Mouse (Mus musculus): ENCODE results near the gene Lpp. TPM values are rescaled to one million over a fixed set of nuclear protein-coding genes. Genes with fewer than 3 reads are reported as not detected.

Gene Lpp
- polyA plus RNA-seq, 1 experiment from 2014 or later = 20.7 TPM

- no peaks in the 10 kb centered on the region for H3K4me1 ChIP-seq
- no peaks in the 10 kb centered on the region for H3K9me3 ChIP-seq
- ATAC-seq (ENCODE audit: low FRiP score, low read depth) = no peak
- no peak overlapping the region for H3K9ac ChIP-seq (replicated peaks)
- no peaks in the 10 kb centered on the region for H3K36me3 ChIP-seq
- no peak overlapping the region for H3K27ac ChIP-seq (replicated peaks)
- H3K27me3 ChIP-seq = no peaks in the 10 kb centered on the region
- H3K4me3 ChIP-seq = no peak overlapping the region
- no peak overlapping the region for H3K4me2 ChIP-seq (replicated peaks)
- 76% methylated on average over 6 of the region's 6 CpGs for WGBS
These were observed 498.1 kb downstream of the Lpp start for GRCm38 (mm10) chr16:24891453-24891852.

GRCm38 (mm10) chr16:24895160-24895559, 501.9 kb downstream of the Lpp start:
- no peak for ATAC-seq (ENCODE audit: low FRiP score, low read depth)
- Histone ChIP-seq H3K4me1 (peaks cover 2% of the 10 kb centered on the region; the same call in 1 of the 2 replicates), H3K27ac (replicated peaks) (no peak overlapping the region), H3K9me3 (no peaks in the 10 kb centered on the region), H3K4me2 (replicated peaks) (no peak overlapping the region), H3K27me3 (no peaks in the 10 kb centered on the region), H3K36me3 (no peaks in the 10 kb centered on the region), H3K4me3 (no peak overlapping the region), H3K9ac (replicated peaks) (no peak overlapping the region)
- WGBS = 77% methylated on average over 5 of the region's 5 CpGs

GRCm38 (mm10) chr16:24897641-24898040, 504.3 kb downstream of the Lpp start:
- no peak for ATAC-seq (ENCODE audit: low FRiP score, low read depth)
- 65% methylated on average over 3 of the region's 3 CpGs for WGBS
- no peak overlapping the region for H3K27ac ChIP-seq (replicated peaks)

DNA sequence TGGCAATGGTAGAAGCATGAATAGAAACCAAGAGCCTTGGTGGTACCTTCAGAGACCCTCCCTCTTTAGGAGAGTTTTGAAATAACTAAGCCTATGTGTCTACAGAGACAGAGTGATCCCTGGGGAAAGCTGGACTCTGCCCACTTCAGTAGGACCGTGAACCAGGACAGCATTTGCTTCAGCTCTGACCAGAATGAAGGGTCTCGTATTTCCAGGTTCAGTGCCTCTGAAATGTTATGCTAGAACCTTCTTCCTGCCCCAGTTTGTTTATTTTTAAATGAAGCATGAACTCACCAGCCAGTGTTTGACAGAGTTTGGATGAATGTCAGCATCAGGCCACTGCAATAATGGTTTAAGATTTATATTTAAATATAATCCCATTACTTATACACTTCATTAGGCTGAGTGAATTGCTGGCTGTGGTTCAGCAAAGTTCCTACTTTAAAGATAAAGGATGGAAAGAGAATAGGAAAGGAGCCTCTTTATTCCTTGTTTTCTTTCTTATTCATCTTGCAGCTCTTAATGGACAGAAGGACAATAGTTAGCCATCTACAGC, 507.0 kb downstream of the Lpp start:
- 28% methylated on average over 2 of the region's 2 CpGs for WGBS
- H3K4me3 ChIP-seq = no peak overlapping the region

More at GRCm38 (mm10) chr16:24897641-24898040, 504.3 kb downstream of the Lpp start:
- Histone ChIP-seq H3K4me3 (no peak overlapping the region), H3K36me3 (no peaks in the 10 kb centered on the region), H3K27me3 (no peaks in the 10 kb centered on the region), H3K4me2 (replicated peaks) (no peak overlapping the region), H3K4me1 (peaks cover 10% of the 10 kb centered on the region), H3K9ac (replicated peaks) (no peak overlapping the region), H3K9me3 (no peaks in the 10 kb centered on the region)

DNA sequence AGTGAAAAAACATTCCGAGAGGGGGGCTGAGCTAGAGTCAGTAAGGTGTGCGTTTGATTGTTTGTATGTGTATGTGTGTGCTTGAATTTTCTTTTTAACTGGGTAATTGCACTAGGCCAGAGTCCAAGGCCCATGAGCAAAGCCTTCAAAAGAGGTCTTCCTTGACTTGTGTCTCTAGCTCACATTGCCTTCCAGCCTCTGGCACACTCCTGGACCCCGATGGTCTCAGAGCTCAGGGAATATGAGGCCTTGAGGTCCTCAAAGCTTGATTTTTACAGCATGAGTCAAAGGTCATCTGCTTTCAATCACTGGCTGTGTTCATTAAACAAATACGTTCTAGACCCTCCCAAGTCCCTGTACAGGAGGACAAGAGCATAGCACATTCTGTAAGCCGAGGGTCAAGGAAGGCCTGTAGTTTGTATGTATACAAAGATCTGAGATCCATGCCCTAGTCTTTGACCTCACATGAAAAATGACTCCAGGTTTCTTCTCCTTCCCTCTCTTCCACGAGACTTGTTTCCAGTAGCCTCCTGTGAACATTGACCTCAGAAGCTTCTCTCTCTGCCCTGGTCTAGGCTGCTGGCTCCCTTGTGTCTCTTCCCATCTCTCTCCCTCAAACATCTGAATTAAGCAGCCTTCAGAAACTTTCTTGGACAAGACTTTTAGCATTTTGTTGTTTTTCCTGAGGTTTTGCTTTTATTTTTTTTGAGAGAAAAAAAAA, 508.0 kb downstream of the Lpp start:
- WGBS = 76% methylated on average over 6 of the region's 6 CpGs
- Histone ChIP-seq H3K4me1 (peaks cover 10% of the 10 kb centered on the region), H3K36me3 (no peaks in the 10 kb centered on the region), H3K9me3 (no peaks in the 10 kb centered on the region), H3K9ac (replicated peaks) (no peak overlapping the region), H3K4me2 (replicated peaks) (no peak overlapping the region), H3K4me3 (no peak overlapping the region), H3K27ac (replicated peaks) (no peak overlapping the region), H3K27me3 (no peaks in the 10 kb centered on the region)
- ATAC-seq (ENCODE audit: low FRiP score, low read depth) = no peak

More for the DNA sequence above, 507.0 kb downstream of the Lpp start:
- Histone ChIP-seq H3K27me3 (no peaks in the 10 kb centered on the region), H3K27ac (replicated peaks) (no peak overlapping the region), H3K36me3 (no peaks in the 10 kb centered on the region), H3K4me2 (replicated peaks) (no peak overlapping the region), H3K4me1 (peaks cover 10% of the 10 kb centered on the region), H3K9me3 (no peaks in the 10 kb centered on the region), H3K9ac (replicated peaks) (no peak overlapping the region)
- ATAC-seq (ENCODE audit: low FRiP score, low read depth) = no peak

DNA sequence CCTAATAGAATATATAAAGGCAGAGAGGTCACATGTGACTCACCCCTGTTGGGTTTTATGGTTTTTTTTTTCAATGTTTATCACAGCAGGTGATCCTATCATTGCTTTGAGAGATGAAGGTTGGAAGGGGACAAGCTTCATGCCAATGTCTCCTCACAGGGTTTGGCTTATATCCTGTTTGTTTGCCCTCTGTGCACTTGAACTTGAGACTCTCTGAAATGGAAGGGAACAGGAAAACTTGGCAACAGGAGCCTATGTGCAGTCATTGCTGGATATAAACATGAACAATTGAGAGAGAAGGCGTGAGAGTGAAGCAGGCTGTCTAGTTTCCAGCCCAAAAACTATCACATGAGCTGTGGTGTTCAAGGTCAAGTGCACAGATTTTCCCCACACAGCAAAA, 508.8 kb downstream of the Lpp start:
- no peaks in the 10 kb centered on the region for H3K27me3 ChIP-seq
- no peaks in the 10 kb centered on the region for H3K36me3 ChIP-seq
- 87% methylated on average over 1 of the region's 1 CpGs for WGBS
- H3K4me2 ChIP-seq (replicated peaks) = no peak overlapping the region
- no peak for ATAC-seq (ENCODE audit: low FRiP score, low read depth)
- peaks cover 10% of the 10 kb centered on the region for H3K4me1 ChIP-seq
- H3K4me3 ChIP-seq = no peak overlapping the region
- H3K9ac ChIP-seq (replicated peaks) = no peak overlapping the region
- H3K9me3 ChIP-seq = no peaks in the 10 kb centered on the region
- no peak overlapping the region for H3K27ac ChIP-seq (replicated peaks)

DNA sequence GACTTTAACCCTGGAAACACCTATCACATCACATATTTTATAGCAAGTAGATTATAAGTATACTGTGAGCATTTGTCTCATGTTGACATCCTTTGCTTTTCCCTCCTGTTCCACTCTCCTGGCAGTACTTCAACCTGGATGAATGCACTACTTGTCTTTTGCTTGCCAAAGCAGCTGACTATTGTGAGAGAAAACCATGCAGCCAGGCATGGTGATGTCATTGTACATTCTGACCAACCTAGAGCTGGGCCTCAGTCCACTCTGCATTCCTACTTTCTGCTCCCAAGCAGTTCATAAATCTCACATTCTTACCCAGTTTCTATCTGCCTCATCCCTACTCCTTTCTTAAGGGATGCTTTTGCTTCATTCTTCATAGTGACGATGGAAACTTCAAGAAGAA, 515.6 kb downstream of the Lpp start:
- Histone ChIP-seq H3K9ac (replicated peaks) (no peak overlapping the region), H3K4me2 (replicated peaks) (no peak overlapping the region), H3K27ac (replicated peaks) (no peak overlapping the region), H3K4me3 (no peak overlapping the region), H3K4me1 (0 out of 2 replicates have a peak, but pooled peaks cover 3% of the 10 kb centered on the region), H3K36me3 (no peaks in the 10 kb centered on the region), H3K27me3 (no peaks in the 10 kb centered on the region), H3K9me3 (no peaks in the 10 kb centered on the region)
- WGBS = 91% methylated on average over 1 of the region's 1 CpGs
- ATAC-seq (ENCODE audit: low FRiP score, low read depth) = no peak

DNA sequence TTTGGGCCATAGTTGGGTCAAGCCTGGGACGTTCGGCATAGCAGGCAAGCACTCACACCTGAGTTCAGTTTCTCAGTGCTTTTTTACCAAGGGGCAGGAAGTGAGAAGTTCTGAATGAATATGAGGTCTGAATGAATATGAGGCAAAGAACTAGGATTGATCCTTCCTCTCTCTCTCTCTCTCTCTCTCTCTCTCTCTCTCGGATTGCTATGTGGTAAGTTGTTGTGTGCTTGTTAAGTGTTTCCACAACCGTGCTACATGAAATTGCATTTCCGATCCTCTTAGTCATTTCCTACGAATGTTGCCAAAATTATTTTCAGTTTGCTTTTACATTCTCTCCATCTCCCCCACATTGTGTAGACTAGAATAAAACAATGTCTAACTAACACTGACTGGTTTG, 517.0 kb downstream of the Lpp start:
- H3K36me3 ChIP-seq = no peaks in the 10 kb centered on the region
- H3K4me3 ChIP-seq = no peak overlapping the region

GRCm38 (mm10) chr16:24910834-24911233, 517.5 kb downstream of the Lpp start:
- no peak overlapping the region for H3K27ac ChIP-seq (replicated peaks)
- H3K9me3 ChIP-seq = no peaks in the 10 kb centered on the region
- no peak overlapping the region for H3K4me3 ChIP-seq
- H3K9ac ChIP-seq (replicated peaks) = no peak overlapping the region
- H3K4me2 ChIP-seq (replicated peaks) = no peak overlapping the region
- H3K27me3 ChIP-seq = no peaks in the 10 kb centered on the region
- 0 out of 2 replicates have a peak, but pooled peaks cover 3% of the 10 kb centered on the region for H3K4me1 ChIP-seq
- H3K36me3 ChIP-seq = no peaks in the 10 kb centered on the region
- 60% methylated on average over 3 of the region's 3 CpGs for WGBS
- no peak for ATAC-seq (ENCODE audit: low FRiP score, low read depth)

More for the DNA sequence above, 517.0 kb downstream of the Lpp start:
- Histone ChIP-seq H3K27ac (replicated peaks) (no peak overlapping the region), H3K9ac (replicated peaks) (no peak overlapping the region), H3K9me3 (no peaks in the 10 kb centered on the region), H3K4me1 (0 out of 2 replicates have a peak, but pooled peaks cover 3% of the 10 kb centered on the region), H3K4me2 (replicated peaks) (no peak overlapping the region), H3K27me3 (no peaks in the 10 kb centered on the region)
- no peak for ATAC-seq (ENCODE audit: low FRiP score, low read depth)
- 88% methylated on average over 6 of the region's 6 CpGs for WGBS

DNA sequence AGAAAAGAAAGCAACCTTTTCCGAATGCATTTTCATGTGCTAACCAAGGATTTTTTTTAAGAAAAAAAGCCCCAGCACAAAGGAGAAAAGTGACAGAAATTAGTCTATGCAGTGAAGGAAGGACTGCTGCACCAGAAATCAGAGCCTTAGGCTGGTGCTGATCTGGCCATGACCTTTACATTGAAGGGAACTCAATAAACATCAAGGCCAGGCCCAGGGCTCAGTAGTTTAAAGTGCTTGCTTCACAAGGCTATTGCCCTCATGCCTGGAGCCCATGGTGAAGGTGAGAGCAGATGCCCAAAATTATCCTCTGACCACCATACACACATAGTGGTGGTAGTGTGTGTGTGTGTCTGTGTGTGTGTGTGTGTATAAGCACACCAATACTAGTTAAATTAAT, 519.1 kb downstream of the Lpp start:
- Histone ChIP-seq H3K9me3 (no peaks in the 10 kb centered on the region), H3K4me2 (replicated peaks) (no peak overlapping the region), H3K27me3 (no peaks in the 10 kb centered on the region), H3K4me3 (no peak overlapping the region), H3K27ac (replicated peaks) (no peak overlapping the region), H3K4me1 (0 out of 2 replicates have a peak, but pooled peaks cover 3% of the 10 kb centered on the region), H3K36me3 (no peaks in the 10 kb centered on the region), H3K9ac (replicated peaks) (no peak overlapping the region)
- ATAC-seq (ENCODE audit: low FRiP score, low read depth) = no peak
- 84% methylated on average over 1 of the region's 1 CpGs for WGBS

GRCm38 (mm10) chr16:24913021-24913420, 519.7 kb downstream of the Lpp start:
- 85% methylated on average over 3 of the region's 3 CpGs for WGBS
- H3K4me1 ChIP-seq = 0 out of 2 replicates have a peak, but pooled peaks cover 3% of the 10 kb centered on the region
- H3K36me3 ChIP-seq = no peaks in the 10 kb centered on the region
- H3K27ac ChIP-seq (replicated peaks) = no peak overlapping the region
- H3K27me3 ChIP-seq = no peaks in the 10 kb centered on the region
- H3K4me3 ChIP-seq = no peak overlapping the region
- no peaks in the 10 kb centered on the region for H3K9me3 ChIP-seq
- H3K9ac ChIP-seq (replicated peaks) = no peak overlapping the region
- ATAC-seq (ENCODE audit: low FRiP score, low read depth) = no peak
- no peak overlapping the region for H3K4me2 ChIP-seq (replicated peaks)

DNA sequence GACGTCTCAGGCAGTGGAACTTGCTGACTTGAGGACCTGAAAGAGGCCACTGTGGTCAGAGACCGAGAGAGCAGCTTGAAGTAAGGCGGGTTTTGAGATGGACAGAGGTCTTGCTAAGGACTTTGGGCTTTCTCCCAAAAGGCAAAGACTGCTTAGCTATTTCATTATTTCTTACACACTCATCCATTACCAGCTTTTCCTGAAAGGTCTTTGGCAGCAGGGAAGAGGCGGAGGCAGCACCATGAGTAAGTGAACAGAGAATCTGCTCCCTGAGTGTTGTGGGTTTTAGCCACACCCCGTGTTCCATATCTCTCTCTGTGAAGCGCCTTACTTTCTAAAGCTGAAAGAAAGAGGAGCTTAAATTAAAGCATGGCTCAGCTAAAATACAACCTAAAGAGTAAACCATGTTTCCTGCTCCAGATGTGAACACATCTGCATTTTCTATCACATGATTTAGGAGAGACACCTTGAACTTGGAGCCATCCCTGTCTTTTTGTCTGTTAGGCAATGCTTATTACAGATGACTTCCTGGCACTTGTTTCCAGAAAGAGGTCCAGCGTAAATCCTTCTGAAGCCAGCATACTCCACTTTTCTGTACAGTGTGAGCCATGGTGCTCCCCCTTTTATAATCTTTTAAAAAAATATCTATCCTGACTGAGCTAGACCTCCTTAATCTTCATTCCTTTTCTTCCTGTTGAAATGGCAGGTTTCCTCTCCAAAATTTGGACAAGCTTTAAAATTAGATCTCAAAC, 520.5 kb downstream of the Lpp start:
- no peaks in the 10 kb centered on the region for H3K9me3 ChIP-seq
- no peak overlapping the region for H3K9ac ChIP-seq (replicated peaks)
- H3K4me2 ChIP-seq (replicated peaks) = no peak overlapping the region
- H3K4me3 ChIP-seq = no peak overlapping the region
- ATAC-seq (ENCODE audit: low FRiP score, low read depth) = no peak
- H3K36me3 ChIP-seq = no peaks in the 10 kb centered on the region
- H3K27me3 ChIP-seq = no peaks in the 10 kb centered on the region
- H3K4me1 ChIP-seq = 0 out of 2 replicates have a peak, but pooled peaks cover 3% of the 10 kb centered on the region
- WGBS = 83% methylated on average over 7 of the region's 7 CpGs
- no peak overlapping the region for H3K27ac ChIP-seq (replicated peaks)
